Mouse (Mus musculus) kidney, postnatal 0 days (tissue): ENCODE measurements at regions not wholly inside any gene's neighbourhood (a gene's known extent, or its start where the extent isn't known, plus 50 kb on each side); places are given as distances from the start of the nearest gene placed in this dataset.
A peak's percentile ranks its signal among the peaks of the same experiment; 100 is the strongest.

Experiments
- ATAC-seq: fragments of 200-750 bp; cut with Nextera tagmentation; replicated peaks from 2 replicates; pipeline ENCODE4 v1.8.0; 2017; ENCODE audit warnings: low read depth, moderate number of reproducible peaks, moderate TSS enrichment, moderate library complexity; ENCODE audit not compliant: low FRiP score
- DNase-seq: peaks from one replicate; pipeline ENCODE4 v3.0.0-alpha.2; 2016; ENCODE audit warnings: low spot score
- H3K27ac ChIP-seq: fragments of 300-500 bp; sonication (generic); 2 replicates; pipeline ENCODE4 v1.5.1; 2014; ENCODE audit warnings: mild to moderate bottlenecking
- H3K27me3 ChIP-seq: fragments of 300-500 bp; sonication (generic); 2 replicates; pipeline ENCODE4 v1.6.1; 2014; ENCODE audit warnings: low read length, mixed read lengths; ENCODE audit not compliant: insufficient read depth
- H3K36me3 ChIP-seq: fragments of 300-500 bp; sonication (generic); 2 replicates; pipeline ENCODE4 v1.6.1; 2014; ENCODE audit warnings: low read length, mixed read lengths; ENCODE audit not compliant: insufficient read depth
- H3K4me1 ChIP-seq: fragments of 300-500 bp; sonication (generic); replicated peaks from 2 replicates; pipeline ENCODE4 v1.6.1; 2014; ENCODE audit warnings: antibody characterized with exemption, low read length, mixed read lengths; ENCODE audit not compliant: insufficient read depth
- H3K4me2 ChIP-seq: fragments of 300-500 bp; sonication (generic); 2 replicates; pipeline ENCODE4 v1.6.1; 2014; ENCODE audit warnings: mild to moderate bottlenecking, low read length, moderate library complexity, mixed read lengths
- H3K4me3 ChIP-seq: fragments of 300-500 bp; sonication (generic); replicated peaks from 2 replicates; pipeline ENCODE4 v1.5.1; 2014; ENCODE audit warnings: low read depth, low read length
- H3K9ac ChIP-seq: fragments of 300-500 bp; sonication (generic); 2 replicates; pipeline ENCODE4 v1.6.1; 2014; ENCODE audit warnings: low read depth, low read length
- H3K9me3 ChIP-seq: fragments of 300-500 bp; sonication (generic); replicated peaks from 2 replicates; pipeline ENCODE4 v1.6.1; 2016; ENCODE audit warnings: low read length, inconsistent platforms, mixed read lengths
- CTCF ChIP-seq: IDR thresholded peaks from 2 replicates; pipeline ENCODE4 v1.5.1; 2016; ENCODE audit warnings: antibody characterized with exemption, low read depth, mild to moderate bottlenecking, moderate library complexity
- WGBS: fragments of 180-500 bp; shearing (Covaris S2); extraction: QIAGEN DNeasy Blood & Tissue Kit; methylation state at CpG from one replicate; pipeline ENCODE4 v1.1.7; 2014; 5-methylcytosine and 5-hydroxymethylcytosine counted together

- peaks cover 4% of the 10 kb centered on the region; the same call in 1 of the 2 replicates for H3K4me1 ChIP-seq
- WGBS, result under 1% methylated on average over 13 of the region's 13 CpGs
- peaks cover 3% of the 10 kb centered on the region; the same call in 1 of the 2 replicates for H3K27me3 ChIP-seq
- H3K9me3 ChIP-seq, result no peaks in the 10 kb centered on the region
- no peaks in the 10 kb centered on the region for H3K36me3 ChIP-seq
- DNase-seq (no peak), ATAC-seq (no peak)
- H3K4me3 ChIP-seq, result no peak overlapping the region
- H3K27ac ChIP-seq, result no peak overlapping the region
- peak overlapping the region; percentile 7; the same call in 1 of the 2 replicates for H3K4me2 ChIP-seq
- TF ChIP-seq CTCF, result no peak
- no peak overlapping the region for H3K9ac ChIP-seq
Measured at GRCm38 (mm10) chr5:120280321-120280720, 151.2 kb upstream of the Lhx5 start.

GRCm38 (mm10) chr5:120280991-120281602 is 150.4 kb upstream of the Lhx5 start:
- H3K4me3 ChIP-seq, result no peak overlapping the region
- ATAC-seq, result no peak
- H3K9ac ChIP-seq, result no peak overlapping the region
- H3K4me2 ChIP-seq, result 0 out of 2 replicates have a peak overlapping the region, but pooled peaks have one; percentile 7
- 8% methylated on average over 22 of the region's 22 CpGs for WGBS
- no peaks in the 10 kb centered on the region for H3K36me3 ChIP-seq
- TF ChIP-seq CTCF, result no peak
- H3K27ac ChIP-seq, result no peak overlapping the region
- peaks cover 3% of the 10 kb centered on the region; the same call in 1 of the 2 replicates for H3K27me3 ChIP-seq
- DNase-seq, result no peak
- H3K9me3 ChIP-seq, result no peaks in the 10 kb centered on the region
- peaks cover 4% of the 10 kb centered on the region; the same call in 1 of the 2 replicates for H3K4me1 ChIP-seq

- WGBS, result 41% methylated on average over 18 of the region's 18 CpGs
- Histone ChIP-seq H3K9me3 (no peaks in the 10 kb centered on the region), H3K4me1 (peaks cover 4% of the 10 kb centered on the region; the same call in 1 of the 2 replicates), H3K4me2 (no peak overlapping the region), H3K36me3 (no peaks in the 10 kb centered on the region), H3K4me3 (no peak overlapping the region), H3K27me3 (peaks cover 3% of the 10 kb centered on the region; the same call in 1 of the 2 replicates), H3K27ac (no peak overlapping the region), H3K9ac (no peak overlapping the region)
- ATAC-seq (no peak), DNase-seq (no peak)
- 0 out of 2 replicates have a peak, but pooled peaks have one; percentile 3 for TF ChIP-seq CTCF
Measured at GRCm38 (mm10) chr5:120281840-120282565, 149.5 kb upstream of the Lhx5 start.

GRCm38 (mm10) chr5:120284625-120285024 is 146.9 kb upstream of the Lhx5 start:
- no peak overlapping the region for H3K9ac ChIP-seq
- TF ChIP-seq CTCF, result no peak
- DNase-seq (no peak), ATAC-seq (no peak)
- no peaks in the 10 kb centered on the region for H3K36me3 ChIP-seq
- H3K4me3 ChIP-seq, result no peak overlapping the region
- H3K27me3 ChIP-seq, result peaks cover 3% of the 10 kb centered on the region; the same call in 1 of the 2 replicates
- H3K9me3 ChIP-seq, result no peaks in the 10 kb centered on the region
- no peak overlapping the region for H3K4me2 ChIP-seq
- H3K27ac ChIP-seq, result no peak overlapping the region
- H3K4me1 ChIP-seq, result peaks cover 4% of the 10 kb centered on the region; the same call in 1 of the 2 replicates
- 56% methylated on average over 8 of the region's 8 CpGs for WGBS

GRCm38 (mm10) chr5:120285036-120285435 is 146.5 kb upstream of the Lhx5 start:
- TF ChIP-seq CTCF, result no peak
- no peak overlapping the region for H3K27ac ChIP-seq
- no peak overlapping the region for H3K9ac ChIP-seq
- no peak for DNase-seq
- 23% methylated on average over 9 of the region's 9 CpGs for WGBS
- H3K4me2 ChIP-seq, result no peak overlapping the region
- H3K27me3 ChIP-seq, result peaks cover 3% of the 10 kb centered on the region; the same call in 1 of the 2 replicates
- H3K4me3 ChIP-seq, result no peak overlapping the region
- ATAC-seq, result no peak
- no peaks in the 10 kb centered on the region for H3K36me3 ChIP-seq
- no peaks in the 10 kb centered on the region for H3K9me3 ChIP-seq
- peaks cover 4% of the 10 kb centered on the region; the same call in 1 of the 2 replicates for H3K4me1 ChIP-seq

GRCm38 (mm10) chr5:120286787-120287186 is 144.7 kb upstream of the Lhx5 start:
- no peak for DNase-seq
- Histone ChIP-seq H3K4me3 (no peak overlapping the region), H3K27ac (no peak overlapping the region), H3K27me3 (no peaks in the 10 kb centered on the region), H3K4me1 (no peaks in the 10 kb centered on the region; the same call in 1 of the 2 replicates), H3K9ac (no peak overlapping the region), H3K4me2 (no peak overlapping the region), H3K36me3 (no peaks in the 10 kb centered on the region), H3K9me3 (no peaks in the 10 kb centered on the region)
- TF ChIP-seq CTCF, result no peak
- WGBS, result 82% methylated on average over 4 of the region's 4 CpGs
- no peak for ATAC-seq
